Mouse (Mus musculus) ES-E14 (cell line): ENCODE results near the gene Agpat1.

Source experiments
- CHD2 ChIP-seq: IDR thresholded peaks from 2 replicates; pipeline ENCODE4 v1.6.1; 2014; ENCODE audit warnings: mild to moderate bottlenecking, low read depth, low read length, inconsistent platforms
- HCFC1 ChIP-seq: IDR thresholded peaks from 2 replicates; pipeline ENCODE4 v1.6.1; 2012; ENCODE audit warnings: low read length, inconsistent platforms, borderline replicate concordance; ENCODE audit not compliant: insufficient read depth
- MAFK ChIP-seq: IDR thresholded peaks from 2 replicates; pipeline ENCODE4 v1.6.1; 2014; ENCODE audit warnings: mild to moderate bottlenecking, low read depth, low read length, inconsistent platforms; ENCODE audit not compliant: insufficient read depth
- ZC3H11A ChIP-seq: IDR thresholded peaks from 2 replicates; pipeline ENCODE4 v1.6.1; 2012; ENCODE audit warnings: low read depth, mild to moderate bottlenecking, inconsistent platforms, low read length, borderline replicate concordance
- ZNF384 ChIP-seq: IDR thresholded peaks from 2 replicates; pipeline ENCODE4 v1.6.1; 2012; ENCODE audit warnings: low read depth, low read length, inconsistent platforms

DNA sequence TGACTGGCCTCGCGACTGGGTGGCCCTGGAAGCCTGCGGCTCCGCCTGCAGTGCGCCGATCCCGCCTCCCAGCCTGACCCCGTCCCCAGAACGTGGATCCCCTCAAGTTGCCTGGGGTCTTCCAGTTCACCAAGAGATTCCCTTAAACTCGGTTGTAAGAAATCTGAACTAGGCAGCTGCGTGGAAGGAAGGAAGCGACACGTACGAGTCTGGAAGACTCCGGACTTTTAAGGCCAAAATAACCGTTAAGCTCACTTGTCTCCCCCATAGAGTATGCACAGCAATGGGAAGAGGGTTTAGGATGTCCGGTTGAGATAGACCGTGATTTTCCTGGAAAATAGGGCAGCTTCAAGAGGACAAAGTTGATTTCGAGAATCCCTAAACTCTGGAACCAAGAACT lies 16.2 kb upstream of the Agpat1 start:
- TF ChIP-seq ZC3H11A (no peak), ZNF384 (no peak), HCFC1 (no peak), CHD2 (no peak), MAFK (no peak)
